Mouse (Mus musculus) stomach, embryonic 15.5 days (tissue): ENCODE measurements at regions not wholly inside any gene's neighbourhood (a gene's known extent, or its start where the extent isn't known, plus 50 kb on each side); places are given as distances from the start of the nearest gene placed in this dataset.

Experiments
- ATAC-seq: fragments of 200-750 bp; cut with Nextera tagmentation; 2 replicates; pipeline ENCODE4 v1.8.0; 2017; ENCODE audit warnings: low read depth, moderate number of reproducible peaks, moderate TSS enrichment; ENCODE audit not compliant: insufficient read depth, low FRiP score
- H3K27ac ChIP-seq: fragments of 300-500 bp; sonication (generic); 2 replicates; pipeline ENCODE4 v1.5.1; 2015; ENCODE audit warnings: mild to moderate bottlenecking, inconsistent platforms
- H3K27me3 ChIP-seq: fragments of 300-500 bp; sonication (generic); replicated peaks from 2 replicates; pipeline ENCODE4 v1.6.1; 2015; ENCODE audit warnings: inconsistent platforms
- H3K36me3 ChIP-seq: fragments of 300-500 bp; sonication (generic); 2 replicates; pipeline ENCODE4 v1.6.1; 2015; ENCODE audit warnings: inconsistent platforms
- H3K4me1 ChIP-seq: fragments of 300-500 bp; sonication (generic); 2 replicates; pipeline ENCODE4 v1.6.1; 2015; ENCODE audit warnings: inconsistent platforms
- H3K4me2 ChIP-seq: fragments of 300-500 bp; sonication (generic); 2 replicates; pipeline ENCODE4 v1.6.1; 2015; ENCODE audit warnings: mild to moderate bottlenecking, inconsistent platforms
- H3K4me3 ChIP-seq: fragments of 300-500 bp; sonication (generic); replicated peaks from 2 replicates; pipeline ENCODE4 v1.5.1; 2015; ENCODE audit warnings: inconsistent platforms
- H3K9ac ChIP-seq: fragments of 300-500 bp; sonication (generic); 2 replicates; pipeline ENCODE4 v1.6.1; 2015; ENCODE audit warnings: inconsistent platforms
- H3K9me3 ChIP-seq: fragments of 300-500 bp; sonication (generic); 2 replicates; pipeline ENCODE4 v1.6.1; 2016; ENCODE audit warnings: inconsistent platforms
- WGBS: fragments of 180-500 bp; shearing (Covaris S2); methylation state at CpG from one replicate; pipeline ENCODE4 v1.1.7; 2015; 5-methylcytosine and 5-hydroxymethylcytosine counted together

DNA sequence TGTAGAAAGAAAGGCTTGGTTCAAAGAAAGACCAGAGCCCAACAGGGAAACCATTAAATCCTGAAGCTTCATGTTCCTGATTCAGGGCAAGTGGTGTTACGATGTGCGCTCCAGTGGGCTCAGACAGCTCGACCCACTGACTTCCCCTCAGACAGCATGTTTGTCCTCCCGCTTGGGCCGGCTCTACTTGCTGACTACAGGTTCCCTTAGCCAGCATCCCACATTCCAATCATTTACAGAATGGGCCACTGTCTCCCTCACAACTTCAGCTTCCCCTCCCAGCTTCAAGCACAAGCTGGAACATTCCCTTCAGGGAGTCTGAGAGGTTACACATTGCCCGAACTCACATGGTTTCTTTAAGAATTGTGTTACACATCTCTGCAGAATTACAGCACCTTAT is 372.7 kb upstream of the Cdh4 start:
- WGBS, result 68% methylated on average over 6 of the region's 6 CpGs
- no peaks in the 10 kb centered on the region for H3K36me3 ChIP-seq
- H3K27me3 ChIP-seq, result no peaks in the 10 kb centered on the region
- no peak overlapping the region for H3K4me2 ChIP-seq
- no peaks in the 10 kb centered on the region for H3K4me1 ChIP-seq
- H3K9me3 ChIP-seq, result no peaks in the 10 kb centered on the region
- H3K9ac ChIP-seq, result no peak overlapping the region
- no peak overlapping the region for H3K27ac ChIP-seq
- ATAC-seq, result no peak
- H3K4me3 ChIP-seq, result no peak overlapping the region

DNA sequence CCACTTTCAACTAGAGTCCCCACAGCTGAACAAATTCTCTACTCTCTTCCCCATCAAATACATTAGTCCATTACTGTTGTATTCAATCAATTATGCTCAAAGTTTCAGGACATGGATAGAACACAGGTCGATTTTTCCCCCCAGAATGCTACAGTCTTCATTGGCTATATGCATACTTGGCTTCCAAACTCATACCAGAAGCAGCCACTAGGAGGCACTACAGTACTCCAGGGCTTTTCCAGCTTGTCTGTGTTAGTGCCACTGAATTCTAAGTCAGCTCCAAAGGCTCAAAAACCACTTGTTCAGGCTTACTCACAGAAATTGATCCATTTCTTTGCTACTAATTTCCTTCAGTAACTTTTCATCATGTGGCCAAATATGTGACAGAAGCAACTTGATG is 371.9 kb upstream of the Cdh4 start:
- 49% methylated on average over 1 of the region's 1 CpGs for WGBS
- Histone ChIP-seq H3K4me1 (no peaks in the 10 kb centered on the region), H3K36me3 (no peaks in the 10 kb centered on the region), H3K27ac (no peak overlapping the region), H3K9me3 (no peaks in the 10 kb centered on the region), H3K9ac (no peak overlapping the region), H3K4me3 (no peak overlapping the region), H3K4me2 (no peak overlapping the region), H3K27me3 (no peaks in the 10 kb centered on the region)
- ATAC-seq, result no peak

DNA sequence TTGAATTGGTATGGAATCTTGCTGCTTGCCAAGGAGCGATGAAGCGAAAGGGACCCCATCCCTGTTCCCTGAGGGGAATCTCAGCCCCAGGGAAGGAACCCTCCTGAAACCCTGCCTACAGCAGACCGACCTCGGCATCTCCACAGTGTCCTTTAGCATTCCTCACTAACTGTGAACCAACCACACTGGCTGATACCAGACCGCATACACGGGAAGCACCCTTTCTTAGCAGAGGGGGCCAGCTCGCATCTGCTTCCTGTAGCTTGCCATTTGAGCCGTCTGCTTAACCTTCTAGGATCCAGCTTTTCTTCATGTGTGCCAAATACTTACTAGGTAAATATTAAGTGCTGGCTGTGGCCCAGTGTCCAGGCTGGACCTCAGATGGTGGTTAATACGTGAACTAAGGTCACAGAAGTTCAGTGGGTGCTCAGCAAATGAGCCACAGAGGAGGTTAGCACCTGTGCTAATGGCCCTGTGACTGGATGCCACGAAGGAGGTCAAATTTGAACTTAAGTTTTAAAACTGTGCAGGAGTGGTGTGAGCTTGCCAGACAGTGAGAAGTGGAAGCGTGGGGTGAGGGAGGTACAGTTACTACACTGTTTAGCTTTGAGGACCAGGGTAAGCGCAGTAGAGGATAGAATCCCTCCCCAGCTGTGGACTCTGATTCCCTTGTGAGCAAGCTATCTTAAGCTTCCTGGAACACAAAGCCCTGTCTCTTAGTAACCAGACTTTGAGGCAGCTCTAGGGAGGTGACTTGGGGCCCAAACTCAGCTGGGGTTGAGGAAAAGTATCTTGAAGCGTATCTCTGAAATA is 361.6 kb upstream of the Cdh4 start:
- H3K27me3 ChIP-seq, result no peaks in the 10 kb centered on the region
- no peaks in the 10 kb centered on the region for H3K4me1 ChIP-seq
- ATAC-seq, result no peak
- no peak overlapping the region for H3K9ac ChIP-seq
- no peak overlapping the region for H3K4me2 ChIP-seq
- H3K36me3 ChIP-seq, result no peaks in the 10 kb centered on the region
- H3K4me3 ChIP-seq, result no peak overlapping the region
- no peak overlapping the region for H3K27ac ChIP-seq
- 68% methylated on average over 13 of the region's 13 CpGs for WGBS
- no peaks in the 10 kb centered on the region for H3K9me3 ChIP-seq

DNA sequence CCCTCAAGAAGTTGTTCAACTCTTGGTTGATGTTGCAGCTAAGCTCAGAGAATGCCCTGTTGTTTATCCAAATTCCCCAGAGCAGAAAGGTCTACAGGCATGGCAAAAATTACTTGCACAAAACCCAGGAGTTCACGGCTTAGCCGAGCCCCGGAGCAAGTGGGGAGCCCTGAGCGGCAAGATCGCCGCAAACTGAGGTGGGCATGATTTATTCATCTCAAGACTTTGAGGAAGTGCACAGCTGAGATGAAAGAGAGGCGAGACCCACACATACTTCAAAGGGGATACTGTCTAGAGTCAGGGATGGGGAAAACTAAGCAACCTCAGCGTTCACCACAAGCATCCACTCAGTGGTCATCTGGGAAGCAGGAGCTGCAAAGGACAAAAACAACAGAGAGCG is 355.3 kb upstream of the Cdh4 start:
- H3K4me3 ChIP-seq, result no peak overlapping the region
- H3K4me1 ChIP-seq, result no peaks in the 10 kb centered on the region
- WGBS, result 82% methylated on average over 9 of the region's 9 CpGs
- no peaks in the 10 kb centered on the region for H3K27me3 ChIP-seq
- no peak for ATAC-seq
- no peak overlapping the region for H3K27ac ChIP-seq
- no peak overlapping the region for H3K9ac ChIP-seq
- no peaks in the 10 kb centered on the region for H3K36me3 ChIP-seq
- no peak overlapping the region for H3K4me2 ChIP-seq
- H3K9me3 ChIP-seq, result no peaks in the 10 kb centered on the region

DNA sequence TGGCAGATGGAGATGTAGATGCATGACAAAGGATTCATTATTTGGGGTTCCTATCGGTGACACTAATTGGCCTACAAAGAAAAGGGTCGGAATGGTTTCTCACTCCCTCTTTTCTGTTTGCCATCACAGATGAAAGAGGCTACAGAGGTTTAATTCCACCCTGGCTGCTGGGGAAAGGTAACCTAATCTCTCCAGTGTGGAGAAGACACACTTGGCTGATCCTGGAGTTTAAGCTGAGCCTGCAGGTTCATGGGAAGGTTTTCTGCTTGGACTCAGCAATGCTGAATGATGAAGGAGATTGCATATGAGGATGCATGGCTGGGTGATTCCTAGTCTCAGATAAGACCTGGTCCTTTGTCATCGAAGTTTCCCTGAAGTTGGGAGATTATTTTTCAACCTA is 350.8 kb upstream of the Cdh4 start:
- Histone ChIP-seq H3K36me3 (no peaks in the 10 kb centered on the region), H3K27me3 (no peaks in the 10 kb centered on the region), H3K27ac (no peak overlapping the region), H3K9ac (no peak overlapping the region), H3K4me1 (no peaks in the 10 kb centered on the region), H3K4me3 (no peak overlapping the region), H3K4me2 (no peak overlapping the region), H3K9me3 (no peaks in the 10 kb centered on the region)
- WGBS, result 69% methylated on average over 3 of the region's 3 CpGs
- ATAC-seq, result no peak

DNA sequence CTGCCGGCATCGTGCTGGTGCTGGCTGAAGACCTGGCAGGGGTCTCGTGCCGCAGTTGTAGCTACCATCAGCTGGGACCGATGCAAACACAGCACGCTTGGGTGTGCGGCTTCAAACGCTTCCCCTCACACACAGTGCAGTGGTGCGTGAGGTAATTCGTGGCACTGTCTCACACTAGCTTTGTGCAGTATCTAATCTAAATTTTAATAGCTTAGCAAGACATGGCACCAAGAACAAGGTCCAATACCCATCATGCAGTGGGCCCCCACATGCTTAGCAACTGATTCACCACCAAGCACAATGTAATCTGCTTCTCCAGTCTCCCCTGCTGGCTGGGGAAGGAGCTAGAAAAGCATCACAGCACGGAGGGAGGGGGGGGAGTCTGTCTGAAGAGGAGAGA is 348.2 kb upstream of the Cdh4 start:
- Histone ChIP-seq H3K4me1 (no peaks in the 10 kb centered on the region), H3K9me3 (no peaks in the 10 kb centered on the region), H3K4me3 (no peak overlapping the region), H3K9ac (no peak overlapping the region), H3K27ac (no peak overlapping the region), H3K27me3 (no peaks in the 10 kb centered on the region), H3K36me3 (no peaks in the 10 kb centered on the region), H3K4me2 (no peak overlapping the region)
- ATAC-seq, result no peak
- 79% methylated on average over 11 of the region's 11 CpGs for WGBS

DNA sequence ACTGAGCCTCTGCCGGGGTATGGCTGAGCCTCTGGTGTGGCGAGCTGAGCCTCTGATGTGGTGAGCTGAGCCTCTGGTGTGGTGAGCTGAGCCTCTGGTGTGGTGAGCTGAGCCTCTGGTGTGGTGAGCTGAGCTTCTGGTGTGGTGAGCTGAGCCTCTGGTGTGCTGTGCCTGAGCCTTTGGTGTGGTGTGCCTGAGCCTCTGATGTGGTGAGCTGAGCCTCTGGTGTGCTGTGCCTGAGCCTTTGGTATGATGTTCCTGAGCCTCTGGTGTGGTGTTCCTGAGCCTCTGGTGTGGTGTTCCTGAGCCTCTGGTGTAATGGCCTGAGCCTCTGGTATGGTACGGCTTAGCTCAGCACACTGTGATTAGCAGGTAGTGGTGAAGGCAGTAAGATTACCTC is 346.2 kb upstream of the Cdh4 start:
- H3K27ac ChIP-seq, result no peak overlapping the region
- no peaks in the 10 kb centered on the region for H3K4me1 ChIP-seq
- no peak overlapping the region for H3K4me3 ChIP-seq
- H3K27me3 ChIP-seq, result no peaks in the 10 kb centered on the region
- H3K4me2 ChIP-seq, result no peak overlapping the region
- H3K36me3 ChIP-seq, result no peaks in the 10 kb centered on the region
- 90% methylated on average over 3 of the region's 3 CpGs for WGBS
- no peaks in the 10 kb centered on the region for H3K9me3 ChIP-seq
- no peak for ATAC-seq
- no peak overlapping the region for H3K9ac ChIP-seq

DNA sequence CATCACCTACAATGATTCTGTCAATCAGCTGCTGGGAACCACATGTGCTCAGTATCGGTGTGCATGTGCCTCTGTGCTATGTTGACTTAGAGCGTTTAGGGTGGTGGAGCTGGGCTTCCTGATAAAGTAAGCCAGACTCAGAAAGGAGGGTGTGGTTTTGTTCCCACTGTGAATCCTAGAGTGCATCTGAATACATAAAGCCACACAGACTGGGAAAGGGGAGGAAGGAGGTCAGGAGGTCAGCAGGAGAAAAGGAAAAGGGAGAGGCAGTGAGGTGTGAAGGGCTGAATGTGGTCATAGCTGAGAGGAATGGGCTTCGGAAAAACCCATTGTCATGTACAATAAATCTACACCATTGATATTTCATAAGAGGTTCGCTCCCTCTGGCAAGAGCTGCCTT is 345.4 kb upstream of the Cdh4 start:
- Histone ChIP-seq H3K9ac (no peak overlapping the region), H3K36me3 (no peaks in the 10 kb centered on the region), H3K4me1 (no peaks in the 10 kb centered on the region), H3K4me2 (no peak overlapping the region), H3K9me3 (no peaks in the 10 kb centered on the region), H3K4me3 (no peak overlapping the region), H3K27ac (no peak overlapping the region), H3K27me3 (no peaks in the 10 kb centered on the region)
- no peak for ATAC-seq
- WGBS, result 66% methylated on average over 4 of the region's 4 CpGs

DNA sequence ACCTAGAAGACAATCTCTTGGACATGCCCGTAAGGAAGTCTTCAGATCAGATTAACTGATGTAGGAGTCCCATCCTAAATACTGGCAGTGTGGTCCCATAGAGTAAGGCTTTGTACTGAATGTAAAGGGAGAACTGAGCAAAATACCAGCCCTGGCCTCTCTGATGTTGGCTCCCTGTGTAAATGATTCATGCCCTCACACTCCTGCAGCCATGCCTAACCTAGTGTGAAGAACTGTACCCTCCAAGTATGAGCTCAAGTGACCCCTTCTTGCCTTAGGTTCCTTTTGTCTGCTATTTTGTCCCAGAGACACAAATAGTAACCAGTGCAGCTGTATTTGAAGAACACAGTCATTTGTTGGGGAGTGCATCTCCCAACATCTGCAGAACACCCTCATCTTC is 342.4 kb upstream of the Cdh4 start:
- Histone ChIP-seq H3K36me3 (no peaks in the 10 kb centered on the region), H3K9me3 (no peaks in the 10 kb centered on the region), H3K4me1 (no peaks in the 10 kb centered on the region), H3K27ac (no peak overlapping the region), H3K4me2 (no peak overlapping the region), H3K4me3 (no peak overlapping the region), H3K9ac (no peak overlapping the region), H3K27me3 (no peaks in the 10 kb centered on the region)
- no peak for ATAC-seq
- 86% methylated on average over 1 of the region's 1 CpGs for WGBS

DNA sequence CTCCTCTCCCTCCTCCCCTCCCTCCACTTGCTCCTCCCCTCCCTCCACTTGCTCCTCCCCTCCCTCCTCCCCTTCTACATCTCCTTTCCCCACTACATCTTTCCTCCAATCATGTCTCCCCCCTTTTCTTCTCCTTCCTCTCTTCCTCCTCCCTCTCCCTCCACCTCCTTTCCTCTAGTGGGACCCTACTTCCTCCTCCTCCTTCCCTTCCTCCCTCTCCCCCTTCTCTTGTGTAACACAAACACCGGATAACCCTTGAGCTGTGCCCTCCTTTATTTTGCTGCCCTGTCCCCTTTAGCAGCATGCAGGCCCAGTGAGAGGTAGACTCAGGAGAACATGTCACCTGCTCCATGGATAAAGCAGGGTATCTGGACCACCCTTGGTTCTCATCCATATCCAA is 339.1 kb upstream of the Cdh4 start:
- Histone ChIP-seq H3K36me3 (no peaks in the 10 kb centered on the region), H3K27me3 (no peaks in the 10 kb centered on the region), H3K4me3 (no peak overlapping the region), H3K9ac (no peak overlapping the region), H3K4me2 (no peak overlapping the region), H3K27ac (no peak overlapping the region), H3K9me3 (no peaks in the 10 kb centered on the region), H3K4me1 (no peaks in the 10 kb centered on the region)
- ATAC-seq, result no peak
- WGBS, result 55% methylated on average over 1 of the region's 1 CpGs

DNA sequence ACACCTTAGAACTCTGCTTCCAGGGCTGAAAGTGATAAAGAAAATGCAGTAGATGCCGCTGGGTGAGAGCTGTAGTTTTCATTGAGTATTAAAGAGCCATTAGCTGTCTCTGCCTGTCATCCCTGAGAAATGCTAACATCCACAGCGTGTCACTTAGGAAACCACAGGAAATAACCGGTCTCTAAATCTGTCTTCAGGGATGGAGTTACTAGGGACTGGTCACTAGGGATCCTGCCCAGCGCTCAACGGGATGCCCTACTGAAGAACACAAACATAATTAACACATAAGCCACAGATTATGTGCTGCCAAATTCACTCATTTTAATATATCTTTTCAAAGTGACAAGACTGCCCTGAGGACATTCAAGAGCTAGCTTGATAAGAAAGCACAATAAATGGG is 329.3 kb upstream of the Cdh4 start:
- no peak for ATAC-seq
- Histone ChIP-seq H3K27ac (no peak overlapping the region), H3K9ac (no peak overlapping the region), H3K9me3 (no peaks in the 10 kb centered on the region), H3K4me3 (no peak overlapping the region), H3K36me3 (no peaks in the 10 kb centered on the region), H3K27me3 (0 out of 2 replicates have a peak, but pooled peaks cover 4% of the 10 kb centered on the region), H3K4me2 (no peak overlapping the region), H3K4me1 (no peaks in the 10 kb centered on the region)
- WGBS, result 42% methylated on average over 5 of the region's 5 CpGs

DNA sequence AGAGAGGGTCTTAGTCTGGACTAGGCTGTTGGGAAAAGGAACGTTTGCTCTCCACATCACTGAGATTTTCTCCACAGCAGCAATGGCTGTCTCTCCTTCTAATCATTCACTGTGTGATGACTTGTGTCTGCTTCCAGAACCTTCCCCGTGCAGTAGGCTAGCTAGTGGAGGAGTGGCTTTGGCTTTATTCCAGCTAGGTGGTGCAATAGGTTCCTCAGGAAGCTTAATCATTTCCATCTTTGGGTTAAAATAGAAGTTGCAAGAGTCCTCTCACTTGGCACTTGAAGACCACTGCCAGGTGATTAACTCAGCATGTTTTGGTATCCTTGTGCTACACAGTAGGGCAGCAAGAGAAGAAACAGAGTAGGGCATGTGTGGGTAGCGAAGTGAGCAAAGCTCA is 314.2 kb upstream of the Cdh4 start:
- no peak overlapping the region for H3K27ac ChIP-seq
- H3K4me3 ChIP-seq, result no peak overlapping the region
- H3K4me1 ChIP-seq, result no peaks in the 10 kb centered on the region
- H3K27me3 ChIP-seq, result no peaks in the 10 kb centered on the region
- no peak for ATAC-seq
- no peak overlapping the region for H3K9ac ChIP-seq
- no peaks in the 10 kb centered on the region for H3K36me3 ChIP-seq
- H3K9me3 ChIP-seq, result no peaks in the 10 kb centered on the region
- H3K4me2 ChIP-seq, result no peak overlapping the region
- 65% methylated on average over 3 of the region's 3 CpGs for WGBS

DNA sequence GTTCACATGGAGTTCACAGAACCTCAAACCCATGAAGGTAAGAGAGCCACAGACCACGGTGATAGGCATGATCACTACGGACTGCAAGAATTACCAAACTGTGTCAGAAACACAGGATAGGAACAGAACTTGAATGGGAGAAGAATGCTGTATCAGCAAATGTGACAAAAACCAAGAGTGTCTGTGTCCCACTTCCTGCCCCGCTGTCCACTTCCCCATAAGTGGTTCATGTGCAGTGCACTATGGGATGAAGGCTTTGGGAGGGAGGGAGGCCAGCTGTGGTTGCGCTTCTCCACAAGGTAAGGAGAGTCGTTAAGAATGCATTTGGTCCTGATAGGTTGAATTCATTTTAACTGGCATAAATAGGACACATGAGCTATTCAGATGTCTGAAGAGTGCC is 313.8 kb upstream of the Cdh4 start:
- H3K4me2 ChIP-seq, result no peak overlapping the region
- no peaks in the 10 kb centered on the region for H3K9me3 ChIP-seq
- WGBS, result 83% methylated on average over 5 of the region's 5 CpGs
- H3K4me1 ChIP-seq, result no peaks in the 10 kb centered on the region
- H3K4me3 ChIP-seq, result no peak overlapping the region
- ATAC-seq, result no peak
- H3K9ac ChIP-seq, result no peak overlapping the region
- no peaks in the 10 kb centered on the region for H3K36me3 ChIP-seq
- no peaks in the 10 kb centered on the region for H3K27me3 ChIP-seq
- H3K27ac ChIP-seq, result no peak overlapping the region
